Mouse (Mus musculus) right cerebral cortex, postnatal 4 days (tissue): ENCODE data around the gene Olfr843.

ENCODE experiments used
- DNase-seq: peaks from one replicate; pipeline ENCODE4 v3.0.0-alpha.2; 2022

Olfr843 gene

DNA sequence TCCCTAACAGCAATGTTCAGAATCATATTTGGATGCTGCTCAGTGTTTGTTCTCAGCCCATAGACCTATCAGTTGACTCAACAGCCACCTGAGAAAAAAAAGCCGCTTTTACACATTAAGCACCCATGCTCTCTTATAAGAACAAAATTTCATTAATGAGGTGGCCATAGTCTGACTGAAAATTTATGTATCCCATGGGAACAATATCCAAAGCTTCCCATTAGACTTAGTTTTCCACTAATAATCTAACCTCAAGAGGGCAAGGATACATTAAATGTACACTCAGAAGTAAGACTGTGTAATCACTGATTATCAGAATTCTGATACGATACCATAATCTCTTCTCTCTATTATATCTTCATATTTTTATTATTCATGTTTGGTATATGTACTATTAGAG, at the start of gene Olfr843:
Gene Olfr843 (minus strand): TSS at position 101 of the 400 bp plus-strand sequence.
- no peak for DNase-seq
